Mouse (Mus musculus) ES-E14 (cell line): ENCODE measurements around the gene Acvr1.

Experiments
- CHD2 ChIP-seq: IDR thresholded peaks from 2 replicates; pipeline ENCODE4 v1.6.1; 2014; ENCODE audit warnings: mild to moderate bottlenecking, low read depth, low read length, inconsistent platforms
- MAFK ChIP-seq: IDR thresholded peaks from 2 replicates; pipeline ENCODE4 v1.6.1; 2014; ENCODE audit warnings: mild to moderate bottlenecking, low read depth, low read length, inconsistent platforms; ENCODE audit not compliant: insufficient read depth
- ZC3H11A ChIP-seq: IDR thresholded peaks from 2 replicates; pipeline ENCODE4 v1.6.1; 2012; ENCODE audit warnings: low read depth, mild to moderate bottlenecking, inconsistent platforms, low read length, borderline replicate concordance

DNA sequence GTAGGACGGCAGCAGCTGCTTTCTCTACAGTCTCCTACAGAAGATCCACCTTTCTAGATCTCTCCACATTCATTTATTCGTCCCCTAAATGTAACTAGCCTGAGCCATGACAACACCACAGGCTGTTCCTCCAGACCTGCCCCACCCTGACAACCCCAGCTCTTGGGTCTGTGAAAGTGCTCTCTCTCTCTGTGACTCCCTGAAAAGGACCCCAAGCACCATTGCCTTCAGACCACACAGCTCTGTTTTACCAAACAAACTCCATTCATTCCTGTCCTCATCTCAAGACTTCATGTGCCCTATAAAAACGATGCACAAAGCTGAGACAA, 208.9 kb downstream of the Acvr1 start:
- TF ChIP-seq CHD2 (no peak), MAFK (no peak), ZC3H11A (no peak)
